Mouse (Mus musculus) embryo, embryonic 10 days (tissue): ENCODE results near the gene Olfr799.
A peak's percentile ranks its signal among the peaks of the same experiment; 100 is the strongest.

ENCODE experiments used
- DNase-seq: peaks from one replicate; pipeline ENCODE4 v3.0.0-alpha.2; 2015; ENCODE audit warnings: low spot score

The Olfr799 gene

DNA sequence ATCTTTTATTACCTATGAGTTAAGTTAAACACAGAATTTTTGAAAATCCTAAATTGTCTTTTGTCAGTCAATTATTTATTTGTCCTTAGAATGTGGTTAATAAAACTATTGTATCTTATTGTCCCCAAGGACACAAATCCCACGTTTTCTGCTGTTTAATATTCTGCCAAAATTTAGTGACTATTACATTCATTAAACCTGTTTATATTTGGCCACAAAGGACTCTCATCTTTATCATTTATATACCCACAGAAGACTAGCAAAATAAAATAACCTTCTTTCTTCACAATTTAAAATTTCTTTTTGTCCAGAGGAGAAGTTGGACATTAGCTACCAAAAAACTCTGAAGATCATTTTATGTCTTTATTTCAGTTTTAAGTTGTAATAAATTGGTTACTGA lies at the start of gene Olfr799:
TSS of gene Olfr799 (plus strand) at position 301 of the 400 bp plus-strand sequence.
- DNase-seq: no peak

DNA sequence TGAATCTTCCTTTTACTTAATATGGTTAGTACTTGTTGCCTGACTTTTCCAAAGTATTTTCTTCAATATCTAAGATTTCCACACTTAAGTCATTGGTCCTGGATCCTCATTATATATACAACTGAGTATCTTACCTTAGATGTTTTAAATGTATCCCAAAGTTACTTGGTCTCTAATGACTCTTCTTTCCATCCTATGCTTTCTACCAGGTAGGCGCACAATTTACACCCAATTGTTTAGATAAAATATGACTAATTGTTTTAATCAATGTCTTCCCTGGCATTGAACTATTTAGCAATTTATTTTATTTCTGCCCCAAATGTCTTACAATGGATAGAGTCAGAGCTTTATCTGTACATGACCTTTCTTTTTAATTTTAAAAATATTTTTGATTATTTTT lies 24.8 kb upstream of the Olfr799 start, which contains the start of gene Olfr796:
TSS of gene Olfr796 (minus strand) at position 101 of the 400 bp plus-strand sequence.
- no peak for DNase-seq

DNA sequence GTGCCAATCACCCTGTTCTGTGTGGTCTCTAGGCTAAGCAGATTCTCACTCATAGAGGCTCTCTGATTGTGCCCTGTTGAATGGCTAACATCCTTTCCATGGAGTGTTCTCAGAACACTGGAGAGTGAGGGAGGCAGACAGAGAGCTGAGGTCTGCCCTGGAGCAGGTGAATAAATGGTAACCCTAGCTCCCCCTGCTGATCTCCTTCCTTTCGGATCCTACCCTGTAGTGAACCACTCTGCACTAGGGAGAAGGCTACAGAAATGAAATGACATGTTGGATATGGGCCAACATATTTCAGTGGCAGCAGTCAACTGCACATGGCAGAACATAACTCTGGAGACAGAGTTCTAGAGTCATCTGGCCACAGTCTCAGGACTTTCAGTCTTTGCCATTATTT lies 15.6 kb upstream of the Olfr799 start:
- DNase-seq: peak; percentile 15

DNA sequence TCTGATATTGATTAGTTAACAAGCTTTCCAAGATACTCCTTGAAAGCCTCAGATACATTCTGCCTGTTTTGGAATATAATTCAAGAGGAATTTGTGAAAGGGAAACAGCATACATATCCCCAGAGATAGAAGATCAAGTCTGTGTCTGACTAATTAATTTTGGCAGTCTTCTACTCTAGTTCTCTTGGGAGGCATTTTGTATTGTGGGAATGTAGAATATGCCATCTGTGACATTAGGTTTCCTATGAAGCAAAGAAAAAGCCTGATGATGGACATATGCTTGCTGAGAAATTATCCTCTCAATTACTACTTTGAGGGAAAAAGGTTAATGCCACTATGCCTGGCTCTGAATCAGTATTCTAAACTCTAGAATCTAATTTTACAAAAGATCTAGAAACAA lies 14.0 kb upstream of the Olfr799 start:
- no peak for DNase-seq

DNA sequence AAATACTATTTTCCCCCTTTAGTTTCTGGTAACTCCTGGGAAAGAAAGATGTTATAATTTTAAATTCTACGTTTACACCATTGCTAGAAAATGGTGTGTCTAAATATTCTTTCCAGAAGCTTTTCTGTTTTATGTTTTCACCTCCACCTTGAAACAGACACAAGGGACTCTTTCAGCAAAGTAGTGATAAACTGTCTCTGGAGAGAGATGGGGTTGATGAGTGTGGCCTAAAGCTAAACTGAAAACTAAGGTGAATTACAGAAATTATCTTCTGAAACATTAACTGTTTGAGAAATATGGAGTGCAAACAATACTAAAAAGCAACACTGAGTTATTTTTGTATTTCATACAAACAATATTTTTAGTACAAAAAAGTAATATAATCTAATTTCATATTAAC lies 9.4 kb upstream of the Olfr799 start, which contains the start of gene Olfr798:
TSS of gene Olfr798 (minus strand) at position 101 of the 400 bp plus-strand sequence.
- DNase-seq: no peak

DNA sequence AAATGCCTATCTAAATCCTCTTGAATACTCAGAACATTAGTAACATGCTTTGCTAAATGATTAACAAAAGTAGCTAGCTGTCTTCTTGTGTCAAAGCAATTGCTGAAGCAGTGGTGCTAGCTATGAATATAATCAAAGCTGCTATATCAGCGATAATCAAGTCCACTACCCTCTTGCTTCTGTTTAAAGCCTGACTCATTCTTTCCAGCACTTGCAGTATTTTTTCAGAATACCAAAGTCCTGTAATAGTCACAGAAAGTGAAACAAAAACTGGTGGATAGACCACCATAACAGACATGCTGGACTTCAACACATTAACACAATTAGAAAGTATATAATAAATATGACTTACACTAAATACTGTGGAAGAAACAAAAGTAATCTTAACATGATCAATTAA lies 14.5 kb downstream of the Olfr799 start:
- DNase-seq: no peak

DNA sequence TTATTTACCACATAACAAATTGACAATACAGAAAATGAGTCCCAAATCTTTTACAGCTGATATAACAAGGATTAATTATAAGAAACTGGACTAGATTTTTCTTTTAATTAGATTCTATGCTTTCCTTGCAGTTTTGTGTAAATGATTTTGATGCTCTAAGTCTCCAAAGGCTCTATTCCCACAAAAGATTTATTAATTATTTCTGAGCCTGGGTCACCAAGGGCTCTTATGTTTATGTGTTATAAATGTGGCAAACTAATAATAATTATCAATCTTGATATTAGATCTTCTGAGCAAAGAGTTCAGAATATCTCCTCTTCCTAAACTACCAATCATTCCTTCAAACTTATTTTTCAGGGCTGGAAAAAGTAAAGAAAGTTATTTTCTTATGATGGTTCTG lies 20.1 kb downstream of the Olfr799 start, which contains the start of gene Olfr800:
TSS of gene Olfr800 (plus strand) at position 301 of the 400 bp plus-strand sequence.
- DNase-seq: no peak

DNA sequence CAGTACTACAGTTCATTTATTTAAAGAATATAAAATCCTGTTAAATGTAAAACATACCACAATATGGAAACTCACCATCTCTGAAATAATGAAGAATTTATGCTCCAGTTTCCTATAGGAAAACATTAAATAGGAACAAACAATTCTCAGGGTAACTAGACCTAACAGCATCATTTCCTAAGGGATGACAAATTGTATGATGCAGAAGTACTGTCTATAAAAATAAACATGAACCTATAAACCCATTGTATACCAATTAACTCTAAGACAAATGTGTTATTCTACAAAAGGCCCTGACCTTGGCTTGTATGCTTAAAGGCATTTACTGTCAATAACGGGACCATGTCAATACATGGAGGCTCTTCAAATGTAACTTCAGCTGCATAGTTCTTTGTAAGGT lies 36.5 kb downstream of the Olfr799 start, which contains the start of gene Olfr801:
TSS of gene Olfr801 (minus strand) at position 101 of the 400 bp plus-strand sequence.
- DNase-seq: no peak

DNA sequence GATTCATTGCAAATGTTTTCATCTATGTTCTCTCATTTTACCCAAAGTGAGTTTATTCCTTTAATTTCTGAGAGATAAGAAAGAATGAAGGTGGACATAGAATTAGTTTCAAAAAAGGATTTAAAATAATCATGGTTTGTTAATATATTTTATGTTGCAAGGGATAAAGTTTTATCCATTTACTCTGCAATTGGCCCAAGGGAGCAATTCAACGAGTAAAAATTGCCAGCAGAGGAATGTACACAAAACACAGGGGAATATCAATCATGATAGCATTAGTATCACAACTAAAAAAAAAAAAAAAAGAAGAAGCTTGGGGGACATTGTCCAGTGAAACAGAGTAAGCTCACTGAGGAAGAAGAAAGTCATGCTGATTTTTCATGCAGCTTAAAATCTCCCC lies 50.8 kb downstream of the Olfr799 start, which contains the start of gene Olfr802:
TSS of gene Olfr802 (minus strand) at position 101 of the 400 bp plus-strand sequence.
- DNase-seq: no peak

DNA sequence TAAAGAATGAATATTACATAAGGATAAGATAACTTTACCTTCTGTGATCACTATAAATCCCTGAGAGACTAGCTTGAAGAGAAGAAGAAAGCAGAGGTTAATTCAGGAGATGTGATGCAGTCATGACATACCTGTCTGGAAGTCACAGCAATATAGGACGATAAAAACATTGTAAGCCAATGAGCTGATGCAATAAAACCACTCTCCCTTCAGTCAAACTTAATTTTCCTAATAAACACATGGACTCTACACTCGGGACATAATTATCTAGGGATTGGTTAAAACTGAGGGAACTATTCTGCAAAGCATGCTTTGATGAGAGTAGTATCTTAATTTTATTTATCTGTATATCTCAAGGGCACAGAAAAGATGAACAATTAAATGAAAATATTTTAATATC lies 56.9 kb downstream of the Olfr799 start, which contains the start of gene Olfr803:
TSS of gene Olfr803 (minus strand) at position 101 of the 400 bp plus-strand sequence.
- no peak for DNase-seq
